Mouse (Mus musculus) MEL (cell line): ENCODE measurements around the gene Ncoa3.

Experiments used
- CTCF ChIP-seq, 3 experiments: IDR thresholded peaks in 2 of 3; conservative IDR thresholded peaks in 1 of 3; 2 replicates each; pipeline ENCODE4 v1.5.1; 2011 to 2012; ENCODE audit warnings: low read length in 3 of 3, low read depth in 2 of 3, mild to moderate bottlenecking in 2 of 3, improper control_type of control experiment in 1 of 3, inconsistent platforms in 1 of 3, mixed read lengths in 1 of 3, moderate library complexity in 1 of 3; ENCODE audit not compliant: control insufficient read depth in 1 of 3, insufficient read depth in 1 of 3, poor library complexity in 1 of 3, severe bottlenecking in 1 of 3
- HCFC1 ChIP-seq: IDR thresholded peaks from 2 replicates; pipeline ENCODE4 v1.6.1; 2012; ENCODE audit warnings: low read depth, mild to moderate bottlenecking, inconsistent platforms, low read length, improper control_type of control experiment, moderate library complexity
- MYB ChIP-seq: IDR thresholded peaks from 2 replicates; pipeline ENCODE4 v1.6.1; 2011; ENCODE audit warnings: mild to moderate bottlenecking, low read depth, low read length, improper control_type of control experiment
- POLR2A ChIP-seq, 2 experiments: IDR thresholded peaks; 2 replicates each; pipeline ENCODE4 v1.6.1; 2011 to 2012; ENCODE audit warnings: low read length in 2 of 2, mild to moderate bottlenecking in 2 of 2, control low read depth in 1 of 2, improper control_type of control experiment in 1 of 2, low read depth in 1 of 2, moderate library complexity in 1 of 2; ENCODE audit not compliant: control insufficient read depth in 1 of 2, insufficient read depth in 1 of 2, poor library complexity in 1 of 2
- TAL1 ChIP-seq: IDR thresholded peaks from 2 replicates; pipeline ENCODE4 v1.6.1; 2012; ENCODE audit warnings: mild to moderate bottlenecking, inconsistent platforms, low read length, moderate library complexity, mixed read lengths

DNA sequence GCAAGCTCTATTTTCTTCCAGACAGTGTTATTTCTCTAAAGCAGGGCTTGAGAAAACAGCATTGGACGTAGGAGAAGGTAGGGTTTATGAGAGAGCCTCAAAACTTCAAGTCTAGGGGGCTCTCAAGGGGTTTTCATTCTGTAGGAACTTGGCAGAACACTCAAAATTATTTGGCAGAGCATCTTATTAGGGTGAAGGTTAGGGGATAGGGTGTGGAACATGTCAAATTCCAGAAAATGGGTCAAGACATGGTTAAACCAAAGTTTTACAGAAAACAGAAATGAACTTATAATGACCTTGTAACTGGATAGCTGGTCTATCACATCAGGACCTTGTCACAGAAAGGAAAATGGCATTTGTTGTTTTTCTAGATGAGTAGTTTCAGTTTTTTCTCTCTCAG, 69.6 kb downstream of the Ncoa3 start:
- TF ChIP-seq CTCF (IDR thresholded peaks at IDR 0.05 in 2 of 3, conservative IDR thresholded peaks at IDR 0.05 in 1 of 3; ENCODE audit: control insufficient read depth in 1 of 3, insufficient read depth in 1 of 3, low read depth in 2 of 3, low read length in 3 of 3, poor library complexity in 1 of 3, severe bottlenecking in 1 of 3) (no peak), POLR2A (IDR thresholded peaks at IDR 0.05; ENCODE audit: control insufficient read depth in 1 of 2, insufficient read depth in 1 of 2, low read depth in 1 of 2, low read length in 2 of 2, poor library complexity in 1 of 2) (no peak), TAL1 (no peak), HCFC1 (no peak), MYB (no peak)
